Mouse (Mus musculus) forebrain, embryonic 15.5 days (tissue): ENCODE measurements around the gene Acp5. TPM values are rescaled to one million over a fixed set of nuclear protein-coding genes. Genes with fewer than 3 reads are reported as not detected.

Experiments
- ATAC-seq: fragments of 200-750 bp; cut with Nextera tagmentation; replicated peaks from 2 replicates; pipeline ENCODE4 v1.8.0; 2017; ENCODE audit warnings: mild to moderate bottlenecking, moderate TSS enrichment, moderate library complexity
- H3K27ac ChIP-seq: fragments of 300-500 bp; sonication (generic); replicated peaks from 2 replicates; pipeline ENCODE4 v1.5.1; 2015; ENCODE audit warnings: mild to moderate bottlenecking, inconsistent platforms
- H3K27me3 ChIP-seq: fragments of 300-500 bp; sonication (generic); 2 replicates; pipeline ENCODE4 v1.6.1; 2015; ENCODE audit warnings: inconsistent platforms
- H3K36me3 ChIP-seq: fragments of 300-500 bp; sonication (generic); 2 replicates; pipeline ENCODE4 v1.6.1; 2015; ENCODE audit warnings: mild to moderate bottlenecking, inconsistent platforms
- H3K4me1 ChIP-seq: fragments of 300-500 bp; sonication (generic); 2 replicates; pipeline ENCODE4 v1.6.1; 2015; ENCODE audit warnings: inconsistent platforms
- H3K4me2 ChIP-seq: fragments of 300-500 bp; sonication (generic); replicated peaks from 2 replicates; pipeline ENCODE4 v1.6.1; 2015; ENCODE audit warnings: mild to moderate bottlenecking, inconsistent platforms
- H3K4me3 ChIP-seq: fragments of 300-500 bp; sonication (generic); 2 replicates; pipeline ENCODE4 v1.5.1; 2015; ENCODE audit warnings: mild to moderate bottlenecking, inconsistent platforms
- H3K9ac ChIP-seq: fragments of 300-500 bp; sonication (generic); replicated peaks from 2 replicates; pipeline ENCODE4 v1.6.1; 2015; ENCODE audit warnings: mild to moderate bottlenecking, inconsistent platforms
- H3K9me3 ChIP-seq: fragments of 300-500 bp; sonication (generic); 2 replicates; pipeline ENCODE4 v1.6.1; 2016; ENCODE audit warnings: inconsistent platforms
- WGBS: fragments of 180-500 bp; shearing (Covaris S2); methylation state at CpG from one replicate; pipeline ENCODE4 v1.1.7; 2015; ENCODE audit warnings: mixed read lengths; 5-methylcytosine and 5-hydroxymethylcytosine counted together
- microRNA-seq: library from miRNA; unstranded; fragments of <30 nt; microRNA quantifications from one replicate; pipeline ENCODE4, GENCODE M21; 2016
- polyA plus RNA-seq: library from polyadenylated mRNA; unstranded; fragments of >200 nt; fragmentation: Nextera tagmentation; extraction: Ambion mirVana; gene quantifications from 2 replicates; pipeline ENCODE4 v1.2.1, GENCODE M21; 2015

The Acp5 gene
- polyA plus RNA-seq, 1 experiment from 2014 or later, result 0.17 TPM

DNA sequence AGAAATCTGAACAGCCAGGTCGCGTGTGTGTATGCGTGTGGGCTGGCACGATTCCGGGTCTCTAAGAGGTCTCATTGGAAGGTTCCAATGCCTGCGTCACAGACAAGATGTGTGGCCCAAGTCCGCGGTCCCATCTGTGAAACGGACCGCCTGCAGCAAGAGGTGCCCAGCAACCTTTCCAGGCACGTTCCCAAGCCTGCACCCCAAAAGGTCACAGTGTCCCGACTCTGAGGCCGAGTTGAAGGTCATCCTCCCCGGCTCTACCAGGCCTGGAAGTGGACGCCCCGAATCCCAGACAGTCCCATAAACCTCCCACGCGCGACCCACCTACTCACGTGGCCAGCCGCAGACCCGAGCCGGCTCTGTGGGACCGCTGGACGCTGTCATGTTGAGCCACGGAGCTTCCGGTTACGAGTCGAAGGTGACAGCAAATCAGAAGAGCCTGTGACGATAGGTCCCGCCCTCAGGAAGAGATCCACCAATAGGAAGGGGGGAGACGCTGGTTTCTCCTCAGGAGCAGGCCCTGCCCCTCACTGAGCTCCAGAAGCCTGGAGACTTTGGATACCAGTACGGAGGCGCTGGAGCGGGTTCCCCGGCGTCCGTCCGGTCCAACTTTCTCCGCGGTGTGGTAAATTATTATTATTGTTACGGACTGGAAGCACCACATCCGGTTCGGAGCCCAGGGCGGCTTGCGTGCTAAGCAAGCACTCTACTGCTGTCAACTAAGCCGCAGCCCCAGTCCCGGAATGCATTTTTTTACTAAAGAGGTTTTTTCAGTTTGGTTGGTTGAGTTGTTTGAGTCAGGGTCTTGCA lies 50.3 kb downstream of the Acp5 start, which contains the start of gene Ecsit:
Gene Ecsit, minus strand, starts transcription at position 417 of the 813 bp plus-strand sequence.
- H3K4me2 ChIP-seq, result peak within 1 kb of the TSS; percentile 64
- no peaks in the 10 kb centered on the region for H3K9me3 ChIP-seq
- peak; percentile 100 for ATAC-seq
- peak within 1 kb of the TSS; percentile 68 for H3K9ac ChIP-seq
- H3K36me3 ChIP-seq, result no peaks in the 10 kb centered on the region
- peak within 1 kb of the TSS; percentile 78 for H3K27ac ChIP-seq
- under 1% methylated on average over 48 of the region's 48 CpGs for WGBS
- no peaks in the 10 kb centered on the region for H3K27me3 ChIP-seq
- peaks cover 18% of the 10 kb centered on the region for H3K4me1 ChIP-seq
- H3K4me3 ChIP-seq, result peak within 1 kb of the TSS; percentile 73

DNA sequence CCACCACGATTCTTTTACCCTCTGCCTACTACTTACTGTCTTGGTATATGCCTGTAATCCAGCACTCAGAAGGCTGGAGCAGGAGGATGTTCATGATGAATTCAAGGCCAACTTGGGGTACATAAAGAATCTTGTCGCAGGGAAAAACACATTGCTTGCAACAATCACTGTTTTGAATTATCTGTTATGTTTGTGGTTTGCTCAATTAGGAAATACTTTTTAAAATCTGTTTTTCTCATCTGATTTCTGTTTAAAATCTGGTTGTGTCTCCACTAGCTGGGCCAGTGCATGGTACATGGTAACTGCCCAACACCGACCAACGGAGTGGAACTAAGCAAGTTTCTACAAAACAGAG lies 50.9 kb downstream of the Acp5 start:
- WGBS, result 33% methylated on average over 4 of the region's 4 CpGs
- H3K9ac ChIP-seq, result peak overlapping the region; percentile 68
- H3K27me3 ChIP-seq, result no peaks in the 10 kb centered on the region
- peak overlapping the region; percentile 73 for H3K4me3 ChIP-seq
- H3K36me3 ChIP-seq, result no peaks in the 10 kb centered on the region; the same call in 1 of the 2 replicates
- peak overlapping the region; percentile 64 for H3K4me2 ChIP-seq
- peaks cover 18% of the 10 kb centered on the region for H3K4me1 ChIP-seq
- H3K27ac ChIP-seq, result no peak overlapping the region
- H3K9me3 ChIP-seq, result no peaks in the 10 kb centered on the region
- ATAC-seq, result no peak

Small RNAs within 50 kb of the gene (microRNA-seq; reads per million reads assigned to microRNA genes)
- not detected for gene Mir7084

Other genes with a start within 250 kb of the Acp5 start
- 33.3 and 33.8 TPM in 2 replicates for gene Rab3d, start 217.5 kb downstream of the Acp5 start, polyA plus RNA-seq
- gene Ccdc159, start 208.2 kb downstream of the Acp5 start, polyA plus RNA-seq, result 7.5 and 8.8 TPM in 2 replicates
- gene Tmem205, start 208.2 kb downstream of the Acp5 start, polyA plus RNA-seq, result 53.5 and 53.7 TPM in 2 replicates
- 71.9 and 73.0 TPM in 2 replicates for gene Plppr2, start 198.7 kb downstream of the Acp5 start, polyA plus RNA-seq
- gene Swsap1, start 180.0 kb downstream of the Acp5 start, polyA plus RNA-seq, result 9.3 and 12.1 TPM in 2 replicates
- 1.7 and 1.8 TPM in 2 replicates for gene Epor, start 172.2 kb downstream of the Acp5 start, polyA plus RNA-seq
- gene Rgl3, start 146.3 kb downstream of the Acp5 start, polyA plus RNA-seq, result 0.87 and 1.1 TPM in 2 replicates
- gene Ccdc151, start 133.1 kb downstream of the Acp5 start, polyA plus RNA-seq, result 4.4 and 5.5 TPM in 2 replicates
- 87.2 and 91.1 TPM in 2 replicates for gene Prkcsh, start 132.9 kb downstream of the Acp5 start, polyA plus RNA-seq
- gene Elavl3, start 83.7 kb downstream of the Acp5 start, polyA plus RNA-seq, result 88.9 and 93.3 TPM in 2 replicates
- gene Gm49318, start 64.5 kb downstream of the Acp5 start, polyA plus RNA-seq, result not detected in 2 replicates
- gene Zfp653, start 64.3 kb downstream of the Acp5 start, polyA plus RNA-seq, result 23.2 and 23.5 TPM in 2 replicates
- gene Ecsit, start 50.3 kb downstream of the Acp5 start, polyA plus RNA-seq, result 59.2 and 59.7 TPM in 2 replicates
- gene Cnn1, start 36.5 kb downstream of the Acp5 start, polyA plus RNA-seq, result 0.53 and 1.1 TPM in 2 replicates
- gene Elof1, start 18.5 kb downstream of the Acp5 start, polyA plus RNA-seq, result 179 and 181 TPM in 2 replicates
- 85.9 and 89.6 TPM in 2 replicates for gene Pigyl, start 21.1 kb upstream of the Acp5 start, polyA plus RNA-seq
- 0.18 and 0.19 TPM in 2 replicates for gene Zfp872, start 52.4 kb upstream of the Acp5 start, polyA plus RNA-seq
- gene Zfp809, start 90.0 kb upstream of the Acp5 start, polyA plus RNA-seq, result 10.3 TPM in 2 replicates
- gene Zfp599, start 124.2 kb upstream of the Acp5 start, polyA plus RNA-seq, result 11.3 and 12.4 TPM in 2 replicates
- 36.2 and 36.8 TPM in 2 replicates for gene Zfp810, start 171.9 kb upstream of the Acp5 start, polyA plus RNA-seq